Mouse (Mus musculus) liver, embryonic 14.5 days (tissue): ENCODE measurements at regions not wholly inside any gene's neighbourhood (a gene's known extent, or its start where the extent isn't known, plus 50 kb on each side); places are given as distances from the start of the nearest gene placed in this dataset.

Experiments used
- CTCF ChIP-seq: IDR thresholded peaks from 2 replicates; pipeline ENCODE4 v1.5.1; 2016; ENCODE audit warnings: antibody characterized with exemption, low read depth, control low read depth
- EP300 ChIP-seq: IDR thresholded peaks from 2 replicates; pipeline ENCODE4 v1.6.1; 2016; ENCODE audit warnings: antibody characterized with exemption, low read depth

- TF ChIP-seq CTCF (no peak), EP300 (no peak)
Observed at GRCm38 (mm10) chr3:131775431-131775830, 210.9 kb downstream of the Papss1 start.
